Mouse (Mus musculus) forebrain, embryonic 15.5 days (tissue): Measurements from ENCODE around the gene Actr1a. TPM values are rescaled to one million over a fixed set of nuclear protein-coding genes. Genes with fewer than 3 reads are reported as not detected.

Source experiments
- ATAC-seq: fragments of 200-750 bp; cut with Nextera tagmentation; replicated peaks from 2 replicates; pipeline ENCODE4 v1.8.0; 2017; ENCODE audit warnings: mild to moderate bottlenecking, moderate TSS enrichment, moderate library complexity
- H3K27ac ChIP-seq: fragments of 300-500 bp; sonication (generic); replicated peaks from 2 replicates; pipeline ENCODE4 v1.5.1; 2015; ENCODE audit warnings: mild to moderate bottlenecking, inconsistent platforms
- H3K27me3 ChIP-seq: fragments of 300-500 bp; sonication (generic); 2 replicates; pipeline ENCODE4 v1.6.1; 2015; ENCODE audit warnings: inconsistent platforms
- H3K36me3 ChIP-seq: fragments of 300-500 bp; sonication (generic); 2 replicates; pipeline ENCODE4 v1.6.1; 2015; ENCODE audit warnings: mild to moderate bottlenecking, inconsistent platforms
- H3K4me1 ChIP-seq: fragments of 300-500 bp; sonication (generic); 2 replicates; pipeline ENCODE4 v1.6.1; 2015; ENCODE audit warnings: inconsistent platforms
- H3K4me2 ChIP-seq: fragments of 300-500 bp; sonication (generic); replicated peaks from 2 replicates; pipeline ENCODE4 v1.6.1; 2015; ENCODE audit warnings: mild to moderate bottlenecking, inconsistent platforms
- H3K4me3 ChIP-seq: fragments of 300-500 bp; sonication (generic); 2 replicates; pipeline ENCODE4 v1.5.1; 2015; ENCODE audit warnings: mild to moderate bottlenecking, inconsistent platforms
- H3K9ac ChIP-seq: fragments of 300-500 bp; sonication (generic); replicated peaks from 2 replicates; pipeline ENCODE4 v1.6.1; 2015; ENCODE audit warnings: mild to moderate bottlenecking, inconsistent platforms
- H3K9me3 ChIP-seq: fragments of 300-500 bp; sonication (generic); 2 replicates; pipeline ENCODE4 v1.6.1; 2016; ENCODE audit warnings: inconsistent platforms
- WGBS: fragments of 180-500 bp; shearing (Covaris S2); methylation state at CpG from one replicate; pipeline ENCODE4 v1.1.7; 2015; ENCODE audit warnings: mixed read lengths; 5-methylcytosine and 5-hydroxymethylcytosine counted together
- microRNA counts: library from miRNA; unstranded; fragments of <30 nt; microRNA quantifications from one replicate; lab custom pipeline; 2016
- microRNA-seq: library from miRNA; unstranded; fragments of <30 nt; microRNA quantifications from one replicate; pipeline ENCODE4, GENCODE M21; 2016
- polyA plus RNA-seq: library from polyadenylated mRNA; unstranded; fragments of >200 nt; fragmentation: Nextera tagmentation; extraction: Ambion mirVana; gene quantifications from 2 replicates; pipeline ENCODE4 v1.2.1, GENCODE M21; 2015

Gene Actr1a
- polyA plus RNA-seq, 1 experiment from 2014 or later = 380 TPM

DNA sequence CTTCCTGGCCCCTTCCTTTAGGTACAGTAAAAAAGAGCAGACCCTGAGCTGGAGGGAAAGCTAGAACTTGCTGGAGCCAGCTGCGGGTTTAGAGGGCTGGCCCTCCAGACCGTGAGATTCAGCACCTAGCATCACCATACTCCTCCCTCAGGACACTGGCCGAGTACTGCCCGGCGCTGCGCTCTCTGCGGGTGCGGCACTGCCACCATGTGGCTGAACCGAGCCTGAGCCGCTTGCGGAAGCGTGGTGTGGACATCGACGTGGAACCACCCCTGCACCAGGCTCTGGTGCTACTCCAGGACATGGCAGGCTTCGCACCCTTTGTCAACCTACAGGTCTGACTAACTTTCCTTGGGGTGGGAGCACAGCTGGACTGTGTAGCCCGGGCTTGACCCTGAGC is 65.6 kb downstream of the Actr1a start:
- peaks cover 18% of the 10 kb centered on the region; the same call in 1 of the 2 replicates for H3K36me3 ChIP-seq
- H3K9me3 ChIP-seq = no peaks in the 10 kb centered on the region
- H3K4me1 ChIP-seq = peaks cover 48% of the 10 kb centered on the region
- no peak for ATAC-seq
- no peak overlapping the region for H3K9ac ChIP-seq
- no peaks in the 10 kb centered on the region for H3K27me3 ChIP-seq
- 7% methylated on average over 16 of the region's 16 CpGs for WGBS
- peak overlapping the region; percentile 71 for H3K4me3 ChIP-seq
- H3K4me2 ChIP-seq = peak overlapping the region; percentile 99
- H3K27ac ChIP-seq = no peak overlapping the region

DNA sequence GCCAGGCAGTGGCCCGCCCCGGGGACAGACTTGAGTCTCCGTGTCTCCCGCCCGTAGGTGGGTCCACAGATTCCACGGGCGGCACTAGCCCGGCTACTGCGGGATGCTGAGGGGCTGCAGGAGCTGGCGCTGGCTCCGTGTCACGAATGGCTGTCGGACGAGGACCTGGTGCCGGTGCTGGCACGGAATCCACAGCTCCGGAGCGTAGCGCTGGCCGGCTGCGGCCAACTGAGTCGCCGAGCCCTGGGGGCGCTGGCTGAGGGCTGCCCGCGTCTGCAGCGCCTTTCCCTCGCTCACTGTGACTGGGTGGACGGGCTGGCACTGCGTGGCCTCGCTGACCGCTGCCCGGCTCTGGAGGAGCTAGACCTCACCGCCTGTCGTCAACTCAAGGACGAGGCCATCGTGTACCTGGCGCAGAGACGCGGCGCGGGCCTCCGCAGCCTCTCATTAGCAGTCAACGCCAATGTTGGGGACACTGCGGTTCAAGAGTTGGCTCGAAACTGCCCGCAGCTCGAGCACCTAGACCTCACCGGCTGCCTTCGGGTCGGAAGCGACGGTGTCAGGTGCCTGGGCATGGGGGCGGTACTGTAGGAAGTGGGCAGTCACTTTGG is 66.4 kb downstream of the Actr1a start:
- peak; percentile 17 for ATAC-seq
- Histone ChIP-seq H3K4me2 (peak overlapping the region; percentile 99), H3K27ac (peak overlapping the region; percentile 99), H3K4me1 (peaks cover 56% of the 10 kb centered on the region), H3K27me3 (0 out of 2 replicates have a peak, but pooled peaks cover 6% of the 10 kb centered on the region), H3K4me3 (peak overlapping the region; percentile 71), H3K36me3 (peaks cover 18% of the 10 kb centered on the region; the same call in 1 of the 2 replicates), H3K9me3 (no peaks in the 10 kb centered on the region), H3K9ac (peak overlapping the region; percentile 66)
- WGBS = 1% methylated on average over 54 of the region's 54 CpGs

GRCm38 (mm10) chr19:46328081-46329030 is 67.2 kb downstream of the Actr1a start, which contains the start of gene Fbxl15:
Gene Fbxl15, plus strand, starts transcription at chr19:46328184.
- Histone ChIP-seq H3K36me3 (peaks cover 18% of the 10 kb centered on the region; the same call in 1 of the 2 replicates), H3K4me3 (peak within 1 kb of the TSS; percentile 71), H3K27ac (peak within 1 kb of the TSS; percentile 99), H3K27me3 (0 out of 2 replicates have a peak, but pooled peaks cover 6% of the 10 kb centered on the region), H3K9me3 (no peaks in the 10 kb centered on the region), H3K4me1 (peaks cover 63% of the 10 kb centered on the region), H3K9ac (peak within 1 kb of the TSS; percentile 66), H3K4me2 (peak within 1 kb of the TSS; percentile 99)
- under 1% methylated on average over 81 of the region's 81 CpGs for WGBS
- peak; percentile 88 for ATAC-seq

DNA sequence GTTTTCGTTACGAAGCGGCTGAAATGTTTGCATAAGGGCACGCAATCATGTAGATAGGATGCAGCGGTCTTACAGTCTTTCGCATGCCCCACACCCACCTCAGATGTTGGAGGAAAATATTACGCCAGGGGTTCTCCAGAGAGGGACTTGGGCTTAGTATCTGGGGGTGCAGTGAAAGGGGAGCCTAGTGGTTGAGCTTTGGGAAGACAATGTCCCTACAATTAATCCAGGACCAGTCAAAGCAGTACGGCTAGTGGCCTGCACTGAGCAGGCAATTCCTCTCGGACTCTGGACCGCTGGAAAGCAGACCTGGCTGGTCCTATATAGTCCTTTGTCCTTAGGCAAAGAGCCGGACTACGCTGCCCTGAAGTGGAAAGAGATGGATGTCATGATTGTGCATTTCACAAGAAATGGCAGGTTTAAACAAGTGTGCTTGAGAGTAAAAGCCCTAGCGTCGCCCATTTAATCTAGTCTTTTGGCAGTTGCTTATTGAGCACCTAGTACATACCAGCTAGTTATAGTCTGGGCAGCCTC is 68.0 kb downstream of the Actr1a start:
- Histone ChIP-seq H3K4me3 (peak overlapping the region; percentile 71), H3K4me2 (peak overlapping the region; percentile 99), H3K36me3 (peaks cover 18% of the 10 kb centered on the region; the same call in 1 of the 2 replicates), H3K27me3 (0 out of 2 replicates have a peak, but pooled peaks cover 6% of the 10 kb centered on the region), H3K27ac (peak overlapping the region; percentile 99), H3K9me3 (no peaks in the 10 kb centered on the region), H3K4me1 (peaks cover 70% of the 10 kb centered on the region), H3K9ac (peak overlapping the region; percentile 66)
- 33% methylated on average over 14 of the region's 14 CpGs for WGBS
- no peak for ATAC-seq

MicroRNAs encoded within 50 kb of the gene (microRNA counts, 519-probe panel; counts per million panel counts)
- microRNA mmu-miR-146b (lab: Ali Mortazavi, UCI) = 2,252 counts per million, percentile 40 among the panel's probes with 10 or more counts

Small RNAs within 50 kb of the gene (microRNA-seq; reads per million reads assigned to microRNA genes)
- 0.66 reads per million for gene Mir146b

Other genes starting within 250 kb of the Actr1a start
- gene Pitx3, start 247.4 kb downstream of the Actr1a start, polyA plus RNA-seq = not detected in 2 replicates
- 65.6 and 71.3 TPM in 2 replicates for gene Gbf1, start 243.2 kb downstream of the Actr1a start, polyA plus RNA-seq
- 1.9 and 2.2 TPM in 2 replicates for gene Nfkb2, start 91.4 kb downstream of the Actr1a start, polyA plus RNA-seq
- 78.2 and 79.9 TPM in 2 replicates for gene Psd, start 68.6 kb downstream of the Actr1a start, polyA plus RNA-seq
- 37.5 and 40.2 TPM in 2 replicates for gene Fbxl15, start 67.6 kb downstream of the Actr1a start, polyA plus RNA-seq
- 351 and 362 TPM in 2 replicates for gene Cuedc2, start 57.0 kb downstream of the Actr1a start, polyA plus RNA-seq
- 8.7 and 9.3 TPM in 2 replicates for gene Mfsd13a, start 54.6 kb downstream of the Actr1a start, polyA plus RNA-seq
- gene 2310034G01Rik, start 45.4 kb downstream of the Actr1a start, polyA plus RNA-seq = 2.5 and 2.6 TPM in 2 replicates
- gene Sufu, start 1.1 kb upstream of the Actr1a start, polyA plus RNA-seq = 28.9 and 30.5 TPM in 2 replicates
- gene Trim8, start 106.0 kb upstream of the Actr1a start, polyA plus RNA-seq = 28.0 and 29.4 TPM in 2 replicates
- gene Arl3, start 177.4 kb upstream of the Actr1a start, polyA plus RNA-seq = 238 and 241 TPM in 2 replicates
- gene Sfxn2, start 177.6 kb upstream of the Actr1a start, polyA plus RNA-seq = 12.6 and 13.7 TPM in 2 replicates
- 39.7 and 41.7 TPM in 2 replicates for gene Wbp1l, start 203.3 kb upstream of the Actr1a start, polyA plus RNA-seq